Mouse (Mus musculus) stomach, postnatal 0 days (tissue): ENCODE results near the gene Fitm2.

Experiments
- CTCF ChIP-seq: IDR thresholded peaks from 2 replicates; pipeline ENCODE4 v1.5.1; 2016; ENCODE audit warnings: antibody characterized with exemption, low read depth, mild to moderate bottlenecking, moderate library complexity
- EP300 ChIP-seq: optimal IDR thresholded peaks from 2 replicates; pipeline ENCODE3; 2016; ENCODE audit warnings: antibody characterized with exemption

DNA sequence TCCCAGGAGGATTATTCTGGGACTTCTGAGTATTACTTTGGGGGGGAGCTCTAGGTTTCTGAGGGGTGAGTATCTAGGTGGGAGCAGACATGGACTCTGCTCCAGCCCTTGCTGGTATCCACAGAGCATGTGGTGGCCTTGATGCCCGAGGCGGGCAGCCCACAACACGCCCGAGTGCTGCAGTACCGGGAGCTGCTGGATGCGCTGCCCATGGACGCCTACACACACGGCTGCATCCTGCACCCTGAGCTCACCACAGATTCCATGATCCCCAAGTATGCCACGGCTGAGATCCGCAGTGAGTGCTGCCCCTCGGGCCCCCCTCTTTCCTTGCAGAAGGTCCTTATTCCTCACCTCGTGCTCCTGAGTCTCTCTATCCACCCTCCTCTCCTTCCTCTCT lies 25.1 kb downstream of the Fitm2 start:
- no peak for TF ChIP-seq EP300
- TF ChIP-seq CTCF, result no peak
